Mouse (Mus musculus): ENCODE data around the gene Dmbt1.

DNA sequence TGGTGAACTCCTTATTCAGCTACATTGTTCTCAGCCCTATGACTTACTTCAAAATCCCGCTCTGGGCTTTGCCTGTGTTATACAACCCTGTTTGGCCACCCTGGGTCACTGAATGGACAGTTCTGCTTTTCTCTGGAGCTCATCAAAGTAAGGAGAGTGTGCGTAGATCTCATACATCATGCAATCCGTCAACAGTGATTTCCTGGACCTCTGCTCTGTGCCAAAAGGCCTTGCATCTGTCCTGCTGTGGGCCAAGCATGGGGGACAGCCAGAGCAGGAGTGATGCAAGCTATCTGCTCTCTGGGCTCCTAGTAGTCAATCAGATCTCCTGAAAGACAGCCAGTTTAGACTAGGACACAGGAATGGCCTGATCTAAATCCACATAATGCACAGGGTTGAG is 46.1 kb upstream of the Dmbt1 start:
- TF ChIP-seq TAL1 (conservative IDR thresholded peaks at IDR 0.05; ENCODE audit: low read depth, low read length) (no peak), GATA1 (IDR thresholded peaks at IDR 0.05; ENCODE audit: borderline replicate concordance, low read length) (no peak)
